Mouse (Mus musculus): Measurements from ENCODE around the gene Otop3.

Otop3 gene

DNA sequence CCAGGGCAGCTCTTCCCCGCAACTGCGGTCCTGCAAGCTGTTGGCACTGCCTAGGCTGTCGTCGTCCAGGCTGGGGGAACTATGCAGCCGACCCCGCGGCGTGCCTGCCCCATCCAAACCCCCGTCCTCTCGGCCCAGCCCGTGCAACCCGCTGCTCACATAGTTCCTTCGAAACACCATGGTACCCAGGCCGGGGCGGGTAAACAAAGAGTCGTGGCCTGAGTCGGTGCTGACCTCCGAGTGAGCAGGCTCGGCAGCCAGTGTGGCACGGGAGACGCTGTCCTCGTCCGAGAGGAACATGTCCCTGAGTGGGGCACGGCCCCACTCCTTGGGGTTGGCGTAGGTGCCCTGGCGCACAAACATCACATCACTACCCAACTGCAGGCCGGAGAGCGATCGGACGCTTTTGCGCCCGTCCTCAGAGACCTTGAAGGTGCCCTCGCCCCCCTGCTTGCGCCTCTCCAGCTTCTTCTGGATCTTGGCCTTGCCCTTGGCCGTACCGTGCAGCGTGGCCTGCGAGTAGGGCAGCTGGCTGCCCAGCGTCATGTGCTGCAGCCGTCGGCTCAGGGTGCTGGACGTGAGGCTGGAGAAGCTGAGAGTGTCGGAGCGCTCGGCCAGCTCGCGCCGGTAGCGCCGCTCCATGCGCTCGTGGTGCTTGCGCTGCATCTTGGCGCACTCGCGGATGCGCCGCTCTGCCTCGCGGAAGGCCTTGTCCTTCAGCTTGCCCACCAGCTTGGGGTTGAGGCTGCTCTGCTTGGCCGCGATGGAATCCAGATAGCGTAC, 16.1 kb upstream of the Otop3 start:
- in situ Hi-C loops (cut with MboI; ENCODE audit: low sequenced_read_pairs) = no loop called here

DNA sequence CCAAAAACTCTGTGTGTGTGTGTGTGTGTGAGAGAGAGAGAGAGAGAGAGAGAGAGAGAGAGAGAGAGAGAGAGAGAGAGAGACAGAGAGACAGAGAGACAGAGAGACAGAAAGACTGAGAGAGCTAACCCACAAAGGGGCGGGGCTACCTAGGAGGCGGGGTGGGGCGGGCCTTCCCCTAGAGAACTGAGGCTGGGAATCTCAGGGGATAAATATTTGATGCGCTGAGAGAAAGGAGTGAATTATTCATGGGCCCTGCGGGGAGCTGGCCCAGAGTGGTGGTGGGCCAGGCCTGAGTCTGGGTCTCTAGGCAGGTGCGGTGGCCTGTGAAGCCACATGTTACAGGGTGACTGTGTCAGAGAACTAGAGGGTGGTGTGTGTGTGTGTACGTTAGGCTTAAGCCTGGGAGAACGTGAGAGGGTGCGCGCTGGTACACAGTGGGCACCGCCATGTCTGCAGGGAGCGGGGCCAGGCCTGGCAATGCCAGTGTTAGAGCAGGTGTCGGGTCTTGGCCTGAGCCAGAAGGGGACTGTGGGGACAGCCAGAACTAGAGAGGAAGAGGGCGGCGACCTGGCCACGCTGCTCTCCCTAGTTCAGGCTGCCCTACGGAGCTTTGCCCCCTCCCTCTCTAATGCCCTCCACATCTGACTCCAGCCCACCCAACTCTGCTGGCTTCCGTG, 14.7 kb upstream of the Otop3 start:
- in situ Hi-C loops (cut with MboI; ENCODE audit: low sequenced_read_pairs) = no loop called here

DNA sequence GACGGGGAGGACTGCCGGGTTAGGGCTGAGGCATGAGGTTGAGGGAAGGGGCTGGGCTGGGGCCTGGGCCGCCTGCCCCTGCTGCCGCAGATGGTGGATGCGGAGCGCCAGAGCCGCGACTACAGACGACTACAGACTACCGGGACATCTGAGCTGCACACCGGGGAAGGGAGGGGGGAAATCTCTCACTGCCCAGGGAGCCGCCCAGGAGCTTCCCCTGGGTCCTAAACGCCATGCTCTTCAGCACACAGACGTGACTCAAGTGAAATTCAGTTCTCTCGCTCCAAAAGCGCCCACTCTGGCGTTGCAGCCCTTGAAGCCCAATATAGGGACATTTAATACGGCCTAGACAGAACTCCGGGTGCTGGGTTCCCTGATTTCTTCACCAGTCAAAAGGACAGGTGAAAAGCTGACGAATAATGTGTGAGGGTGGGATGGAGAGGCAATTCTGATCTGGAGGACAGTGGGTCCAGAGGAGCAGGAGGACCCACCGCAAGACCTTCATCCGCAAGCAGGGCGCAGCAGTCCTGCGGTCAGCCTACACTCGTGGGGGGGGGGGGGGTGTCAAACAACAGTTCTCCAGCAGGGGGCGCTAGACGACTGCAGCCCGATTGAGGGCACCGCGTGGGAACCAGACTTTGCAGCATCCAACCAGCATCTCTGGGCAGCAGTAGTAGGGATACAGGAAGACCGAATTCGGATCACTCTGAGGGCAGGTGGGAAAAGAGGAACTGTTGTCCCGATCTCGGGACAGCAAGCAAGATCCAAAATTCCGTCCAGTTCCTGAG, 12.4 kb upstream of the Otop3 start, which contains the start of gene Ush1g:
Gene Ush1g (minus strand): TSS at position 136 of the 788 bp plus-strand sequence.
- in situ Hi-C loops (cut with MboI; ENCODE audit: low sequenced_read_pairs) = no loop called here

DNA sequence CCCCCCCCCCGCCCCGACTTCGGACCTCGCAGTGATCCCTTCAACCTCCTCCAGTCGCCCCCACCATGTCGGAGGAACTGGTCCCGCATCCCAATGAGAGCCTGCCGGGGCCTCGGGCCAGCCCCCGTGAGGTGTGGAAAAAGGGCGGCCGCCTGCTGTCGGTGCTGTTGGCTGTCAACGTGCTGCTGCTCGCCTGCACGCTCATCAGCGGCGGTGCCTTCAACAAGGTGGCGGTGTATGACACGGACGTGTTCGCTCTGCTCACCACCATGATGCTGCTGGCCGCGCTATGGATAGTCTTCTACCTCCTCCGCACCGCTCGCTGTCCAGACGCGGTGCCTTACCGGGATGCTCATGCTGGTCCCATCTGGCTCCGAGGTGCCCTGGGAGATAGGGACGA, 11.2 kb upstream of the Otop3 start:
- in situ Hi-C loops (cut with MboI; ENCODE audit: low sequenced_read_pairs) = no loop called here

DNA sequence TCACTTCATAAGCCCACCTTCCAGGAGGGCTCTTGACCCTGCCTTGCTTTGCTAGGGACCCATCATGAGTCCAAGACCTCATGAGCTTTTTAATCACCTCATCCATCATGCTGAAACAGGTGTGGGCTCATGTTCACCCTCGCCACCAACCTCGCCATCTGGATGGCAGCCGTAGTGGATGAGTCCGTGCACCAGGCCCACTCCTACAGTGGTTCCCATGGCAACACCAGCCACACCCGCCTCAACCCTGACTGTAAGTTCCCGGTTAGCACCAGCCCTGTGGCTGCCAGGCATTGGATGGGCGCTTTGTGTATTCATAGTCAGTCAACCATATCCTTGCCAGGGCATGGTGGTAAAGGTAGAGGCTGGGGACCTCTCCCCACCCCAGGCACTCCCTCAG, 7.8 kb upstream of the Otop3 start:
- in situ Hi-C loops (cut with MboI; ENCODE audit: low sequenced_read_pairs) = no loop called here

DNA sequence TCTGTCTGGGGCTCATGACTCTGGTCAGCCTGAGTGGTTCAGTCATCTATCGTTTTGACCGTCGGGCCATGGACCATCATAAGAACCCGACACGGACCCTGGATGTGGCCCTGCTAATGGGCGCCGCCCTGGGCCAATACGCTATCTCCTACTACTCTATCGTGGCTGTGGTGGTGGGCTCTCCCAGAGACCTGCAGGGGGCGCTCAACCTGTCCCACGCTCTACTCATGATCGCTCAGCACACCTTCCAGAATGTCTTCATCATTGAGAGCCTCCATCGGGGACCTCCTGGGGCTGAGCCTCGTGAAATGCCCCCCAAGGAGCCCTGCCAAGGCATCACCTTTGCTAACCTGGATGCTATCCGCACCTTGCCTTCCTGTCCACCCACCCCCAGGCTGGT, 5.2 kb upstream of the Otop3 start:
- in situ Hi-C loops (cut with MboI; ENCODE audit: low sequenced_read_pairs) = no loop called here

DNA sequence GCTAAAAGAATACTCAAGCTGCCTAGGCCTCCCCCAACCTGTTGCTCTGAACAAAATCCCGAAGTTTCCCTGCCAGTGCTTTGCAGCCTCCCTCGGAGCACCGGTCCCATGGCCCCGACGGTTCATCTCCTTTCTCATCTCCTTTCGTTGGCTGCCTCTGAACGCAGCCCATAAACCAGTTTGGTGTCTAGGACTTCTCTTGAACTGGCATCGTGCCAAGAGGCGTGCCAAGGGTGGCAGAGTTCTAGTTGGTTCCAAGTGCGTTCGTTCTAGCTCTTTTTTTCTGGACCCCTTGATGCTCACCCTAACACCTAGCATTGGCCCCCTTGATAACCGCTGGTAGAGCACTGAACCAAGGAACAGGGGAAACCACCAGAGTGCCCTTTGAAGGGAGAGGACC, 692 bp downstream of the Otop3 start:
- in situ Hi-C loops (cut with MboI; ENCODE audit: low sequenced_read_pairs) = no loop called here

DNA sequence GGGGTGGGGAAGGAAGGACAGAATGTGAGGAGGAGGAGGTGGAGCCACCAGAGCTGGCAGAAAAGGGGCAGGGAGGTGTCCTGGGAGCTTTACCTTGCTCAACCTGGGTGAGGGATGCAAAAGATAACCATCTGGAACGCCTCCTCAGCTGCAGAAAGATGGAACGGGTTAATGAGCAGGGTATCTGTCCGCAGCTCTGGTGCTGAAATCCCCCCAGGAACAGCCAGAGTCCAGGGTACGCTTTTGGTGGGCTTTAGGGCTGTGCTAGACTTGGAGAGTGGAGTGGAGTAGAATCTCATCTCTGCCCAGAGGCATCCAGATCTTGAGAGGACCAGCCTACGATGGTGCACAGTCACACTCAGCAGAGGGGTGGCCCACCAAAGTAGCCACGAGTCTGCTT, 1.6 kb downstream of the Otop3 start:
- in situ Hi-C loops (cut with MboI; ENCODE audit: low sequenced_read_pairs) = no loop called here

DNA sequence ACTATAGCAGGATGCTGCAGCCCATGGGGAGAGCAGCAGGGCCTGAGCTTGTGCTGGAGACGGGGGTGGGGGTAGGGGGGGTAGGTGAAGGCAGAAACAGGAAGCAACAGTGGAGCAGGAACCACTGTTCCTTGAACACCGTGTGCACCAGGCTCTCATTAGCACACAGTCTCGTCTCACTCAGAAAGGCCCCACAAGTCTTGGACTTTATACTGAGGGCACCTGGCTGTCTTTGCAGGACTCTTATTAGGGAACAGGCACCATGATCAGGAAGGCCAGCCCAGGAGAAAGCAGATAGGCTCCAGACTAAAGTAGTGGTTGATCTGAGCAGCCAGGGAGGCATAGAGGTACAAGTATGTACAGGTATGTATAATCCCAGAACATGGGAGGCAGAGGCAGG, 2.8 kb downstream of the Otop3 start:
- in situ Hi-C loops (cut with MboI; ENCODE audit: low sequenced_read_pairs) = no loop called here

DNA sequence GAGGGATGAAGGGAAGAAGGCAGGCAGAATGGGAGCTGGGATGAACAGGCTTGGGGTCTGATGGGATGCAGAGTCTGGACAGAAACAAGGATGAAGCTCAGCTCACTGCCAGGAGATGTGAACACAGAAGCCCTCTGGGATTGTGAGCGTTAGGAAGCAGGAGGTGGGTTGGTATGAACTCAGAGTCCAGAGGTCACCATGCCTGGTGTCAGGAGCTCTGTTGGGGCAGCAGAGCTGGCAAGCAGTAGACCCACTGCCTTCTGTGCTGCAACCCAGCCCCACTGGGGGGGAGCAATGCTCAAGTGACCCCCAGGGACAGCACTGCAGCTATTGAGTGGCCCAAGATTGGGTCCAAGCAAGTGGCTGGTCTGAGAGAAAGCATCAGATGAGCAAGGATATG, 3.3 kb downstream of the Otop3 start:
- in situ Hi-C loops (cut with MboI; ENCODE audit: low sequenced_read_pairs) = no loop called here

DNA sequence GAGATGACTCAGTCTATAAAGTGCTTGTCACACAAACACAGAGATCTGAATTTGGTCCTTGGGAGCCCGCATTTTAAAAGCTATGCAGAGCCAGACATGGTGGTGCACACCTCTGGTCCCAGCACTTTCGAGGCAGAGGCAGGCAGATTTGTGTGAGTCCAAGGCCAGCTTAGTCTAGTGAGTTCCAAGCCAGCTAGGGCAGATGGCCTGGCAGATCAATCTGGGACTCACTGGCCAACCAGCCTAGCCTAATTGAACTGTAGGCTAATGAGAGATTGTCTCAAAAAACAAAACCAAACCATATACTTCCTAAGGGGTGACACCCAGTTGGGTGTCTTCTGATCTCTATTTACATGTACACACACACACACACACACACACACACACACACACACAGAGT, 6.7 kb downstream of the Otop3 start:
- in situ Hi-C loops (cut with MboI; ENCODE audit: low sequenced_read_pairs) = no loop called here

DNA sequence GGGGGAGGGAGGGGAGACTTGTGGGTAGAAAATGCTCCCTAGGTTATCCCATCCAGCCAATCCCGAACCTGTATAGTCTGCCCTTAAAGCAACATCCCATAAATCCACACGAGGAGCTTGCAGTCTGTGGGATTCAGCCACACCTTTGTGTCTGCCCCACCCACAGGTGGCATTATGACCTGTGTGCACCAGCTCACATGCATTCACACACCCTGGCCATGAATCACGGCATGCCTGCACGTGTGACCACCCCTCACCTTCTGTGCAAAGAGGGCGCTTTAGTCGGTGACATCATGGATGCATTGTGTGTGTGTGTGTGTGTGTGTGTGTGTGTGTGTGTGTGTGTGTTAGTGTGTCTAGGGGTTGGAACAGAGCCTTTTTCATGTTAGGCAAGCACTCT, 7.3 kb downstream of the Otop3 start:
- in situ Hi-C loops (cut with MboI; ENCODE audit: low sequenced_read_pairs) = no loop called here

DNA sequence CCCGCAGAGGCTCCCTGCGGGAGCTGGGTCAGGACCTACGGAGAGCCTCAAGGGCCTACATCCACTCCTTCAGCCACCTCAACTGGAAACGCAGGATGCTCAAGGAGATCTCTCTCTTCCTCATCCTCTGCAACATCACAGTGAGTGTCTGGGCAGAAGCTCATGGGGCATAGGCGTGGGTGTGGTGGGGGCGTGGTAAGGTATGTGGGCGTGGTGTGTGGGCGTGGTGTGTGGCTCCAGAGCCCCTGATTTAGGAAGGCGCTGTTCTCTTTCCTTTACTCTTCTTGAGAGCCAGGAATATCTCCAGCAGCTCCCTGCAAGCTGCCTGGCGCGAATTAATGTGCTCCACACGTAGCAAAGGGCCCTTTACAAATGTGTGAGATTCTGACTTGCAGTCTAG, 10.4 kb downstream of the Otop3 start:
- in situ Hi-C loops (cut with MboI; ENCODE audit: low sequenced_read_pairs) = no loop called here

DNA sequence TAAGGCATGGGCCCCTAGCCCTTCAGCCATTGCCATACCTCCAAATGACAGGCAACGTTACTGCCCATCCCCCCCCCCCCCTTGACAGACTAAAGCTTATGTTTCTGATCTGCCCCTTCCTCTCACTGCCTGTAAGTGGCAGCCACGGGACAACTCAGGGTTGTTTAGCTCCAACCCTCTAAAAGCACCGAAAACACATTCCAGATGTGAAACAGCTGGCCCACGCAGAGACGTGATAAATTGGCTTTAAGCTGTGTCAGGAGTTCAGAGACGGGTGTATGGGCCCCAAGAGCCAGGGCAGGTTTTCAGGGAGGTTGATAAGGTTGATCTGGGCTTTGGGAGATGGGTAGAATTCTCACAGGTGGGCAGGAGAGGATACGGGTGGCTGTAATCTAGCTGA, 11.0 kb downstream of the Otop3 start:
- in situ Hi-C loops (cut with MboI; ENCODE audit: low sequenced_read_pairs) = no loop called here

DNA sequence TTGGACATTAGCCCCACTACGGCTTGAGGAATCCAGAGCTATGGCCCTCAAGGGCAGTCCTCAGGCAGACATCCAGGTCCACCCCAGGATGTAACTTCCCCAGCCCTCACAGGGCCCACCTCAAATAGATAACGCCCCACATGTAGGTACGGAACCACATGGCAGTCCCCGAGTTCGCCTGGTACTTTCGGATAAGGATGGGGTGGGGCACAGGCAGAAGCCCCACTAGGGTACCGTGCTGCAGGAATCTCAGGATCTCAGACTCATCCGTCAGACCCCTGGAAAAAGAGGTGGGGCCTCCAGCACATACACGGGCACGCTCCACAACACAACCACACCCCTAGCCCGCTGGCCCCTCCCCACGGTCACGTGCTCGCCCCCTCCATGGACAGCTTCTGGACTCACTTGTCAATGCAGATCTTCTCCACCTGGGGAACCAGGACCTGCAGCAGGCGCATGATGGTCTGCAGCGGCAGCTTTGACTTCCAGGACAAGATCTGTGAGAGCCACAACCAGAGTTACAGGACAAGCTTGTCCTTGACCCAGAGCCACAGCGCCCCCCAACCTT, 14.2 kb downstream of the Otop3 start:
- in situ Hi-C loops (cut with MboI; ENCODE audit: low sequenced_read_pairs) = no loop called here

DNA sequence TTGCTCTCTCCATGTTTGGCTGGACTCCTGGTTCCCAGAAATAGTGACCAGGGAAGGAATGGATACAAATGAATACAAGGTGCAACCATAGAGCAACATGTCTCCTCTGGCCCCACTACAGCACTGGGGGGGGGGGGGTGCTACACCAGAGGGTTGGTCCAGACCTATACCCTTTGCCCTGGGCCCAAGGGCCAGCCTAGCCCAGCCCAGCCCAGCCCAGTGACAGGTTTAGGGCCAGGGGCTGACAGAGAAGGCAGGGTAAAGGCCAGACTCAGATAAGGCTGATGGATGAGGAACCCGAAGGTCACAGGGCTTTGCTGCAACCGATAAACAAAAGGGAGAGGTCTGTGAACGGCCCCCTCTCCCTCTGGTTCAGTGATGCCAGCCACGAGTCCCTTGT, 15.4 kb downstream of the Otop3 start:
- in situ Hi-C loops (cut with MboI; ENCODE audit: low sequenced_read_pairs) = no loop called here

DNA sequence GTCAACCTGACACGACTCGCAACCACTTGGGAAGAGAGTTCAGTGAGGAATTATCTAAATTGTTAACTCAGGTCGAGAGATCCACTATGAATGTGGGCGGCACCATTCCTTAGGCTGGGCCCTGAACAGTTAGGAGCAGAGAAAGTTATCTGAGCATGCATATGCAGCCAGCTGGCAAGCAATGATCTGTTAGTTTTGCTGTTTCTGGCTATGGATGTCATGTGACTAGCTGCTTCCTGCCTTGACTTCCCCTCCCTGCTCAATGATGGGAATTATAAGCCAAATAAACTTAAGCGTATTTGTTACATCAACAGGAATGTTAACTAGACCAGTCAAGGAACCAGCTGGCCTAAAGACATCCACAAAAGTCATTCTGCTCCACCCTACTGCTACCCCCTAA, 18.8 kb downstream of the Otop3 start:
- in situ Hi-C loops (cut with MboI; ENCODE audit: low sequenced_read_pairs) = no loop called here

DNA sequence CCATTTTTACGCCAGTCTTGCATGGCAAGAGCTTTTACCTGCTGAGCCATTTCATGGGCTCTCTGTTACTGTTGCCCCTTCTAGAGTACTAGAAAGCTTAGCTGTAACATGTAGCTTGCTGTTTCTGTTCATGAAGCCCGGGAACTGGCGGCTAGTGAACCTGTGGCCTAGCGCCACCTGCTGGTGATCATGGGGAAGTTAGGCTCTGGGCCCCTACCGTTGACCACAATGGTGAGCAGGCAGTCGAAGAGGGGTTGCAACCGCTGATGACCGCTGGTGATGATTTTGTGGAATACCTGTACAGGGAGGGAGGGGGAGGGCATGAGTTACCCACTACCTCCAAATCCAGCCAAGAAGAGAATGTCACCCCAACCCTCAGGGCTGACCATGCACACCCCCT, 19.7 kb downstream of the Otop3 start:
- in situ Hi-C loops (cut with MboI; ENCODE audit: low sequenced_read_pairs) = no loop called here

DNA sequence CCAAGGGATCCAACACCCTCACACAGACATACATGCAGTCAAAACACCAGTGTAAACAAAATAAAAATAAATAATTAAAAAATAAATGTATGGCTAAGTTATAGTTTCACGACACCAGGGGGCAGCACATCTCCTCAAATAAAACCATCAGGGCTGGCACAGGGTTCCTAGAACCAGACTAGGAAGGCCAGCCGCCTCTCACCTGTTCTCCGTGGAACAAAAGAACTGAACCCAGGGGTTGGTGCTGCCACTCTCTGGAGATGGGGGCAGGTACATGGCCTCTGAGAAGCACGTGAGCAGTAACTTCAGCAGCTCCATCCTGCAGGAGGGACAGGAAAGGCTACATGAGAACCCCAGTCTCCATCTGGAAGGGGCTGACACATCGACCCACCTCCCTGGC, 23.9 kb downstream of the Otop3 start:
- in situ Hi-C loops (cut with MboI; ENCODE audit: low sequenced_read_pairs) = no loop called here

DNA sequence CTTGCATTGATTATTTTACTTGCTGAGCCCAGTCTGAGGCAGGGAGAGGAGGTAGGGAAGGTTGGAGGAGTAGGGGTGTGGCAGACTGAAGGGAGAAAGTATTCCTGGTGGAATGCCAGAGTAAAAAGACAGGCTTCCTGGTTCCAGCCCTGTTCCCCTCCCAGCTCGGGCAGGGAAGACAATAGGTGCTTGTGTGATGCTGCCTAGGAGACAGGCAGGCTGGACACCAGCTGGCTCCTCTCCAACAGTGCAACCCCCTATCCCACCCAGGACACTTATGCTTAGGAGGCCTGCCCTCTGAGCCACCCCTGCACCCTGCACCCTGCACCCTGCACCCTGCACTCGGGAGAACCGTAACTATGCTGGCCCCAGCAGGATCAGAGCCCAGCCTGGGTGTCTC, 24.8 kb downstream of the Otop3 start:
- in situ Hi-C loops (cut with MboI; ENCODE audit: low sequenced_read_pairs) = no loop called here

DNA sequence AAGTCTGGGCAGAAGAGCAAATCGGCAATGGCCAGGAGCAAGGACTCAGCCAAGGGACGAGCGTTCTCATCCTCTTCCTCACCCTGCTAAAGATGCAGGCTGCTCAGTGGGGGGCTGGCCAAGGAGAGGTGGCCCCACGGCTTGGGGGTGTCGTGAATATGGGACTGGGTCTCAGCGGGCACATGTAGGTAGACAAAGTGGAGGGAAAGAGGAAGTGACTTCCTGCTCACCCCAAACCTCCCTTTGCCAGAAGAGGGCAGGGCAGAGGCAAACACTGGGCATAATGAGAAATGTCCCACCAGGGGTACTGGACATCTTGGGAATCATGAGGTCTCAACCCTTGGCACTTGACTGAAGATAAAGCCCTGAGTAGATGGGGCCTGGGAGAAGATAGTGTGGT, 25.2 kb downstream of the Otop3 start:
- in situ Hi-C loops (cut with MboI; ENCODE audit: low sequenced_read_pairs) = no loop called here

DNA sequence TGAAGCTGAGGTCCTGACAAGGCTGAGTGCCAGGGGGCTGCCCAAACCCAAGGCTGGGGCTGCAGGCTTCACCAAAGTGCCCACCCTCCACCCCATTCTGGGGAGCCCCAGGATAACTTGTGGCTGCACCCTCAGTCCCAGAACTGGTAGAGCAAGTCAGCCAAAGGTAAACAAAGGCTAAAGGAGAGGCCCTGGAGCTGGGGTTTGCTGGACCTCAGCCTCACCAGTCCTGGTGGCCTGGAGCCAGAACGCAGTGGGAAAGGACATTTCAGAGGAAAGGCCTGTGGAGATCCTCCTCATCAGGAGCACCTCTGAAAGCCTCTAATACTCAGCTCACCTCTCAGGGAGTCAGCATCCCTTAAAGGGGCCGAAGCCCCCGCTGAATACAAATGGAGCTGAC, 29.6 kb downstream of the Otop3 start:
- in situ Hi-C loops (cut with MboI; ENCODE audit: low sequenced_read_pairs) = no loop called here
